Mouse (Mus musculus) myocyte (in vitro differentiated cells): ENCODE data around the gene Ackr2.

ENCODE experiments used
- CEBPB ChIP-seq: IDR thresholded peaks from 2 replicates; pipeline ENCODE4 v1.6.1; 2011; ENCODE audit warnings: mild to moderate bottlenecking, moderate library complexity; ENCODE audit not compliant: poor library complexity, insufficient read depth, severe bottlenecking
- E2F4 ChIP-seq: IDR thresholded peaks from one replicate; pipeline ENCODE4 v1.6.1; 2011; ENCODE audit warnings: mild to moderate bottlenecking, control low read depth, moderate library complexity; ENCODE audit not compliant: insufficient read depth
- MYOD1 ChIP-seq, 3 experiments: IDR thresholded peaks; one replicate each; pipeline ENCODE4 v1.6.1; 2011; ENCODE audit warnings: control low read depth in 2 of 3, low read depth in 2 of 3, mild to moderate bottlenecking in 2 of 3, moderate library complexity in 1 of 3; ENCODE audit not compliant: insufficient read length in 2 of 3, control insufficient read depth in 1 of 3
- MYOG ChIP-seq, 3 experiments: IDR thresholded peaks; one replicate each; pipeline ENCODE4 v1.6.1; 2011; ENCODE audit warnings: control low read depth in 2 of 3, low read depth in 2 of 3, mild to moderate bottlenecking in 2 of 3; ENCODE audit not compliant: insufficient read length in 2 of 3, control insufficient read depth in 1 of 3, insufficient read depth in 1 of 3
- POLR2A ChIP-seq: IDR thresholded peaks from one replicate; pipeline ENCODE4 v1.6.1; 2011; ENCODE audit warnings: low read depth, mild to moderate bottlenecking, control low read depth, moderate library complexity; ENCODE audit not compliant: insufficient read length
- POLR2AphosphoS2 ChIP-seq: IDR thresholded peaks from one replicate; pipeline ENCODE4 v1.6.1; 2011; ENCODE audit warnings: low read depth, control low read depth; ENCODE audit not compliant: insufficient read length
- TCF12 ChIP-seq: IDR thresholded peaks from one replicate; pipeline ENCODE4 v1.6.1; 2011; ENCODE audit warnings: mild to moderate bottlenecking, control low read depth; ENCODE audit not compliant: poor library complexity, insufficient read depth, severe bottlenecking
- USF1 ChIP-seq: IDR thresholded peaks from one replicate; pipeline ENCODE4 v1.6.1; 2011; ENCODE audit warnings: low read depth, mild to moderate bottlenecking, control low read depth, moderate library complexity

GRCm38 (mm10) chr9:121865425-121866008 is 32.6 kb upstream of the Ackr2 start:
- TF ChIP-seq POLR2AphosphoS2: no peak
- TF ChIP-seq POLR2A: no peak
- no peak for TF ChIP-seq MYOG (IDR thresholded peaks at IDR 0.05; ENCODE audit: control insufficient read depth in 1 of 3, insufficient read depth in 1 of 3, insufficient read length in 2 of 3, low read depth in 2 of 3)
- TF ChIP-seq TCF12: no peak
- no peak for TF ChIP-seq MYOD1 (IDR thresholded peaks at IDR 0.05; ENCODE audit: control insufficient read depth in 1 of 3, insufficient read length in 2 of 3, low read depth in 2 of 3)
- TF ChIP-seq E2F4: no peak
- TF ChIP-seq USF1: no peak
- TF ChIP-seq CEBPB: no peak
